Mouse (Mus musculus) heart, embryonic 12.5 days (tissue): ENCODE measurements around the gene Gm20458. TPM values are rescaled to one million over a fixed set of nuclear protein-coding genes. Genes with fewer than 3 reads are reported as not detected.

ENCODE experiments used
- polyA plus RNA-seq: library from polyadenylated mRNA; unstranded; fragments of >200 nt; fragmentation: Nextera tagmentation; extraction: Ambion mirVana; gene quantifications from 2 replicates; pipeline ENCODE4 v1.2.1, GENCODE M21; 2016

The Gm20458 gene
- polyA plus RNA-seq, 1 experiment from 2014 or later: 16.9 TPM

Other genes starting within 250 kb of the Gm20458 start
- gene Wfdc15b, start 239.3 kb upstream of the Gm20458 start, polyA plus RNA-seq: not detected in 2 replicates
- gene Svs2, start 222.5 kb upstream of the Gm20458 start, polyA plus RNA-seq: not detected in 2 replicates
- gene Svs3b, start 204.3 kb upstream of the Gm20458 start, polyA plus RNA-seq: not detected in 2 replicates
- gene Svs4, start 182.5 kb upstream of the Gm20458 start, polyA plus RNA-seq: not detected in 2 replicates
- not detected in 2 replicates for gene Svs3a, start 171.7 kb upstream of the Gm20458 start, polyA plus RNA-seq
- gene Svs6, start 144.2 kb upstream of the Gm20458 start, polyA plus RNA-seq: not detected in 2 replicates
- gene Svs5, start 128.2 kb upstream of the Gm20458 start, polyA plus RNA-seq: not detected in 2 replicates
- 0.44 and 1.2 TPM in 2 replicates for gene Slpi, start 71.9 kb upstream of the Gm20458 start, polyA plus RNA-seq
- 0.19 and 0.28 TPM in 2 replicates for gene Rbpjl, start 57.8 kb upstream of the Gm20458 start, polyA plus RNA-seq
- gene Matn4, start 55.8 kb upstream of the Gm20458 start, polyA plus RNA-seq: 6.2 and 6.4 TPM in 2 replicates
- gene Sdc4, start 17.1 kb upstream of the Gm20458 start, polyA plus RNA-seq: 40.1 and 40.6 TPM in 2 replicates
- 36.4 and 40.3 TPM in 2 replicates for gene Sys1, start 4.0 kb upstream of the Gm20458 start, polyA plus RNA-seq
- 0.19 TPM in 1 of 2 replicates, not detected in the other for gene Trp53tg5, start 12.8 kb downstream of the Gm20458 start, polyA plus RNA-seq
- gene Dbndd2, start 25.1 kb downstream of the Gm20458 start, polyA plus RNA-seq: 7.3 and 11.3 TPM in 2 replicates
- gene Pigt, start 36.6 kb downstream of the Gm20458 start, polyA plus RNA-seq: 53.4 and 54.3 TPM in 2 replicates
- 3.1 and 3.3 TPM in 2 replicates for gene Wfdc2, start 101.4 kb downstream of the Gm20458 start, polyA plus RNA-seq
- gene Spint3, start 112.5 kb downstream of the Gm20458 start, polyA plus RNA-seq: not detected in 2 replicates
- 0.29 and 0.32 TPM in 2 replicates for gene Wfdc6a, start 124.5 kb downstream of the Gm20458 start, polyA plus RNA-seq
- not detected in 2 replicates for gene Eppin, start 132.6 kb downstream of the Gm20458 start, polyA plus RNA-seq
- not detected in 2 replicates for gene Wfdc6b, start 152.6 kb downstream of the Gm20458 start, polyA plus RNA-seq
- not detected in 2 replicates for gene Wfdc8, start 152.7 kb downstream of the Gm20458 start, polyA plus RNA-seq
- not detected in 2 replicates for gene Wfdc16, start 177.8 kb downstream of the Gm20458 start, polyA plus RNA-seq
- not detected in 2 replicates for gene Wfdc10, start 195.1 kb downstream of the Gm20458 start, polyA plus RNA-seq
- not detected in 2 replicates for gene Wfdc9, start 195.6 kb downstream of the Gm20458 start, polyA plus RNA-seq
- gene Wfdc11, start 213.1 kb downstream of the Gm20458 start, polyA plus RNA-seq: not detected in 2 replicates
- gene Wfdc13, start 224.1 kb downstream of the Gm20458 start, polyA plus RNA-seq: not detected in 2 replicates
- gene Spint4, start 237.5 kb downstream of the Gm20458 start, polyA plus RNA-seq: 0.35 TPM in 1 of 2 replicates, not detected in the other